Comparison of ENCODE assay signal across 17 mouse cellular contexts in the genomic region with DNA sequence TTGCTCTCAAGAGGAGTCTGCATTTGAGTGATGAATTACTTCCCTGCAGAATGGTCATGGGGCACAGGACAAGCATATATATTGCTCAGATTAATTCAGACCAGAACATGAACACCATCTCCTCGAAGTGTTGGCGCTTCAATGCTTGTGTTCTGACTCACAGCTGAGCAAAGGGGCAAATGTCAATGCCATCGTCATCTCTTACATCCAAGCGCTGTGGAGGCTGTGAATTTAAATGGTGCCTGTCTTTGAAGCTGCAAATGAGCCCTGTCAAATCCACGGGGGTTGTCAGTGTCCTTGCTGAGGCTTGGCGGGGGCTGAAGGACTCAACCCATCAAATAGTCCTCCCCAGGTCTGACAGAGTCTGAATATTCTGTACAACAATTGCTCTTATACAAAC.
DNase-seq lines count a peak whose midpoint lies in the region.
"Had no signal": no experiment of that assay in that cellular context is flagged by ENCODE, and none has a peak within 500 bp of the region (broad histone marks: within the 10 kb centered on the region; RNA-seq: fewer than 3 reads in every experiment).

No protein-coding gene starts in this region.

- intact Hi-C loops in heart, postnatal 25 days (cut with DNase I) = no loop called here

- DNase-seq in adrenal gland, adult (ENCODE audit: inconsistent age in 2 of 2, low spot score in 1 of 2) = peak; percentile 24 to 65
- no peak for DNase-seq in adrenal gland, postnatal 4 days (ENCODE audit: low spot score in 2 of 2)
- DNase-seq in heart, adult 11 months = peak; percentile 76
- DNase-seq in heart, postnatal 25 days (ENCODE audit: low spot score) = no peak
- DNase-seq in adrenal gland, adult 8-10 months = peak; percentile 12
- peak; percentile 21 for DNase-seq in adrenal gland, postnatal 25 days
- DNase-seq in frontal cortex, adult 2 months (ENCODE audit: extremely low spot score in 1 of 2, low spot score in 1 of 2) = no peak
- DNase-seq in kidney, postnatal 10 days = no peak
- DNase-seq: cerebellum, adult 18-20 months; cerebellum, adult 9-11 months; cerebellum, postnatal 36 days; embryo, embryonic 11 days; gastrocnemius, postnatal 10 days; gastrocnemius, postnatal 36 days; heart, postnatal 36 days; kidney, adult 18-20 months; kidney, adult 9 months had no signal

Comparison
In these comparisons a context has a peak if more than half of its experiments do, and no peak if none do; other contexts are left out.
1. DNase-seq: peak in adrenal gland, adult (2 of 2), heart, adult 11 months (single experiment), adrenal gland, adult 8-10 months (single experiment) and adrenal gland, postnatal 25 days (single experiment); none in adrenal gland, postnatal 4 days (0 of 2), heart, postnatal 25 days (single experiment), frontal cortex, adult 2 months (0 of 2) and kidney, postnatal 10 days (single experiment).